Mouse (Mus musculus) cerebellum, postnatal 36 days (tissue): ENCODE data around the gene Kif3a.
A peak's percentile ranks its signal among the peaks of the same experiment; 100 is the strongest.

Source experiments
- DNase-seq, 2 experiments: peaks; one replicate each; pipeline ENCODE4 v3.0.0; 2021 to 2022; ENCODE audit warnings: mixed read lengths in 2 of 2

Kif3a gene

GRCm38 (mm10) chr11:53618619-53619198, 51.5 kb downstream of the Kif3a start, which contains the start of gene Il4:
TSS of gene Il4 (minus strand) at chr11:53618669.
- DNase-seq: no peak

DNA sequence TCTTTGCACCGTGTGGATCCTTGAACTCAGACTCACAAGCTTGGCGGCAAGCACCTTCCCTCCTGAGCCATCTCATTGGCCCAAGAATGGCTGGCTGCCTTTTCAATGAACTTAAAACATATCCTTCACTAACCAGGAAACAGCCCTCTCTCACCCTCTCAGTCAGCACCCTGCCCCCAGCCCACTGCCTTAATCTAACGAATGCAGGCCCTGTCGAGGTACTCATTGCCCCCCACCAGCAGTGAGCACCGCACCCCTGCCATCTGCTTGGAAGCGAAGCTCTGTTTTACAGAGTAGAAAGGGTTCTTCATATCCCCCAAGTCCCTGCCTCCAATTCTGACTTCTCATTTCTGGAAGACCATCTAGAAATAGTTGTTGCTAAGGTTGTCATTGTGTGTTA, 52.2 kb downstream of the Kif3a start:
- DNase-seq: no peak

GRCm38 (mm10) chr11:53620094-53620493, 52.9 kb downstream of the Kif3a start:
- no peak for DNase-seq

DNA sequence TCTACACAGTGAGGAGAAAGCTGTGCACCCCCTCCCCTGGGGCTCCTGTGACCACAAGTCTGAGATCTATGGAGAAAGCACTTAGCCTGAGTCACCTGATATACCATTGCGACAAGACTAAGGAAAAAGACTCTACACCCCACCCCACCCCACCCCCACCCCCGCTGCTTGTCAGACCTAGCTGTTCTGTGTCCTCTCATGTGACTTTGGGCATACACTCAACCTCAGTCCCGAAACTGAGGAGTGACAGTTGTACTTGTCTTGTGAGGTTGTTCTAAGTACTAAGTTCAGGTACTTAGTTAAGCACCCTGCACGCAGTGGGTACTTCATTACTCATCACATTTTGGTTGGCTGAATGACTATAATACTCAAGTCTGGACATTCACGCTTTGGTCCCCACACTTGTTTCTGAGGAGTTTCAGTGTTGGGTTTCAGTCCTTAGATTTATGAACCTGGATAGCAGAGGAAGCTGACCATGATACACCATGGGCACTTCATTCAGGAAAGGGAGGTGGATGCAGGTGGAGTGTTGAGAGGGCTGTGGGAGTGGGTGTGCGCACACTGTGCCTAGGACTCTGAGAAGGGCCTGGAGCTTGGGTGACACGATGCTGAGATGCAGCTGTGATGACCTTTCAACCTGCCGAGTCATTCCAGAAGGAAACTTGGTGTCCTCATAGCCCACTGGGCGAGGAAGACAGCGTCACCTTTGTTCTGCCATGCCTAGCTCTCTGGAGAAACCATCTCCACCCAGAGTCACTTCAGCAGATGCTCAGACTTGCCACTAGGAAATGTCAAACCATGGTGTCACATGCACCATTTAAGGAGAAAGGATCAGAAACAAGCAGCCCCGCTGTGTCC, 54.6 kb downstream of the Kif3a start:
- no peak for DNase-seq

- no peak for DNase-seq
Measured at GRCm38 (mm10) chr11:53622440-53622806, 55.2 kb downstream of the Kif3a start.

GRCm38 (mm10) chr11:53623573-53623972, 56.4 kb downstream of the Kif3a start:
- no peak for DNase-seq

DNA sequence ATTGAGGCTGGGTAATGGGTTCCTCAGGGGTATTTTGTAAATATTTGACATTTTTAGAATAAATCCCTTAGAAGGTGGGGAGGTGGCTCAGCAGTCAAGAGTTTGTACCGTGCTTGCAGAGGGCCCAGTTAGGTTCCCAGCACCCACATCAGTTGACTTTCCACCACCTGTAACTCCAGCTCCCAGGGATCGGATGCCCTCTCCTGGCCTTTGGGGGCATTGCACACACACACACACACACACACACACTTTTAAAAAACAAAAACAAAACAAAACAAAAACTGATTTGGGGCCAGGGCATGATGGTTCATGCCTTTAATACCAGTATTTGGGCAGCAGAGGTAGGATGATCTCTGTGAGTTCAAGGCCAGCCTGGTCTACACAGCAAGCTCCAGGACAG, 56.9 kb downstream of the Kif3a start:
- DNase-seq: no peak

DNA sequence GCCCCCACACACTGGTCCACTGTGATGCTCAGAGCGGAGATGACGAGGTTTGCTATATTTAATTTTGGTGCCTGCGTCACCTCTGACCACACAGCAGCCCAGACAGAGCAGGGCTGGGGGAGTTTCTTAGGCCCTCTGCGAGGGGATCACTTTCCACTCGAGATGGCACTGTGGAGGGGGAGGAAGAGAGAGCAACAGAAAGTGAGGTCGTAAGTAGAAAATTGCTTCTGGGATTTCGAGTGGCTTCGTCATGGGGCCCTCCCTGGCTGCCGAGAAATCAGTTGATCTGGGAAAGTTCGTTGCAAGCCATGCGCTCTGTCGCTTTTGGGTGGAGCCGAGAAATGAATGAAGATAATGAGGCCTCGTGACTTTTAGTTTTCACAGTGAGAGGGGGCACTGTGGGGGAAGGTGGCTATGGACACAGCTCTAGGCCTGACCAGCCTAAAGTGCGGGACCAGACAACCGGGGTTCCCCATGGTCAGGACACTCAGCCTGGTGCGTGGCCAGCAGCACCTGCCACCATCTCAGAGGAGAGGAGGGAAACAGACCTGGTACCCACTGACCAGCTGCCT, 59.7 kb downstream of the Kif3a start:
- no peak for DNase-seq

DNA sequence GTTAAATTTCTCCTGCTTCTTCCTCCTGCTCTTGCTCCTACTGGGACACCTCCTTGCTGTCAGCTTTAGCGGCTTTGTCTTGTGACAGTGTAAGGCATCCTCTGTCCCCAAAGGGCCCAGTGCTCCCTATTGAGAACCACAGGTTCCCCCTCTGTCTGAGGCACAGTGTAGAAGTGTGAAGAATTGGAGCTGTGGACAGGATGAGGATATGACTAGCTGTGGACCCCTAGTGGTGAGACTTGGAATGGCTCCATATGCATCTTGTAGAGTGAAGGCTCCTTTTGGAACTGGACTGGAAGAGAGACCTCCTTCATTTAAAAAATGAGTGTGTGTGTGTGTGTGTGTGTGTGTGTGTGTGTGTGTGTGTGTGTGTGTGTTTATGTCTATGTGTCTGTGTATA, 60.7 kb downstream of the Kif3a start:
- DNase-seq: peak; percentile 69 to 82

- no peak for DNase-seq
Measured at GRCm38 (mm10) chr11:53632122-53632733, 65.0 kb downstream of the Kif3a start.

GRCm38 (mm10) chr11:53633644-53634043, 66.5 kb downstream of the Kif3a start:
- DNase-seq: no peak

DNA sequence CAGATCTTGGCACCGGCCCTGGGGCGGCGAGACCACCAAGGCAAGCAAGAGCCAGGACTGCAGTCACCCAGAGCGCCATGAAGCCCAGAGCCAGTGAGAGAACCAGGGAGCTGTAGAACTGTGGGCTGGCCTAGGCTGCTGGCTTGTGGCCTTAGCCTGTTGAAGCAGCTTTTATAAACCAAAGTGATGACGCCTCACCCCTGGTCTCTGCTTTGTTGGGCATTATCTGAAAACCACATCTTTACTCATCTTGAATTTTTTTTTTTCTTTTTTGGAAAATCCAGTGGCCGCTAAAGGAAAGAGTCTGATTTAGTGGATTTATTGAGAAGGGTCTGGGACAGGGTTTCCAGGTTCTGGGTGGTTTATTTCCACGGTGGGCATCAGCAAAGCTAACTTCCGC, 67.4 kb downstream of the Kif3a start, which contains the start of gene Il13:
TSS of gene Il13 (minus strand) at position 147 of the 400 bp plus-strand sequence.
- DNase-seq: no peak

- no peak for DNase-seq
Measured at GRCm38 (mm10) chr11:53635590-53636182, 68.5 kb downstream of the Kif3a start.

- DNase-seq: peak; percentile 23 to 31
Measured at GRCm38 (mm10) chr11:53636183-53636646, 69.0 kb downstream of the Kif3a start.

GRCm38 (mm10) chr11:53637046-53637802, 70.0 kb downstream of the Kif3a start:
- DNase-seq: no peak

GRCm38 (mm10) chr11:53637803-53638260, 70.7 kb downstream of the Kif3a start:
- DNase-seq: no peak

GRCm38 (mm10) chr11:53642744-53643279, 75.6 kb downstream of the Kif3a start:
- no peak for DNase-seq

GRCm38 (mm10) chr11:53644017-53644416, 76.8 kb downstream of the Kif3a start:
- no peak for DNase-seq

DNA sequence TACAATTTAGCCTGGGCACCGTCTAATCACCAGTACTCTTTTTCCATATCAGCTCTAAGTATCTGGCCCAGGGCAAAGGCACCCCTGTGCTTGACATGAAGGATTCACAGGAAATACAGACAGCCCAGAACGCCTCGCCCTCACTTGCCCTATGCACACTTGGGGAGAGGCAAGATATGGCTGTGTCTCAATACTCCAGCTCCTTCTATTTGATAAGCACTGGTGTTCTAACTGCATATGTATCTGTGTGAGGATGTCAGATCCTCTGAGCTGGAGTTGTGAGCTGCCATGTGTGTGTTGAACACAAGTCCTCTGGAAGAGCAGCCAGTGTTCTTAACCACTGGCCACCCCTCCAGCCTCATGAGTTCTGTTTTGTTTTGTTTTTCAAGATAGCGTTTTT, 84.3 kb downstream of the Kif3a start:
- no peak for DNase-seq
